Mouse (Mus musculus) forebrain, embryonic 14.5 days (tissue): Measurements from ENCODE around the gene Apol9b. TPM values are rescaled to one million over a fixed set of nuclear protein-coding genes. Genes with fewer than 3 reads are reported as not detected.

Experiments used
- ATAC-seq: fragments of 200-750 bp; cut with Nextera tagmentation; 2 replicates; pipeline ENCODE4 v1.8.0; 2017; ENCODE audit warnings: mild to moderate bottlenecking, moderate library complexity
- DNase-seq: peaks from one replicate; pipeline ENCODE4 v3.0.0-alpha.2; 2015; ENCODE audit warnings: low spot score
- H3K27ac ChIP-seq: fragments of 300-500 bp; sonication (generic); 2 replicates; pipeline ENCODE4 v1.5.1; 2014; ENCODE audit warnings: low read depth, mild to moderate bottlenecking, control low read depth, low read length, moderate library complexity
- H3K27me3 ChIP-seq: fragments of 300-500 bp; sonication (generic); replicated peaks from 2 replicates; pipeline ENCODE4 v1.6.1; 2014; ENCODE audit warnings: low read length, control low read depth, mixed read lengths; ENCODE audit not compliant: control insufficient read depth, insufficient read depth
- H3K36me3 ChIP-seq: fragments of 300-500 bp; sonication (generic); 2 replicates; pipeline ENCODE4 v1.6.1; 2014; ENCODE audit warnings: low read length, control low read depth; ENCODE audit not compliant: control insufficient read depth, insufficient read depth
- H3K4me1 ChIP-seq: fragments of 300-500 bp; sonication (generic); 2 replicates; pipeline ENCODE4 v1.6.1; 2014; ENCODE audit warnings: antibody characterized with exemption, low read length, control low read depth; ENCODE audit not compliant: control insufficient read depth, insufficient read depth
- H3K4me2 ChIP-seq: fragments of 300-500 bp; sonication (generic); 2 replicates; pipeline ENCODE4 v1.6.1; 2014; ENCODE audit warnings: mild to moderate bottlenecking, control low read depth, low read length
- H3K4me3 ChIP-seq: fragments of 300-500 bp; sonication (generic); 2 replicates; pipeline ENCODE4 v1.5.1; 2014; ENCODE audit warnings: low read depth, low read length, control low read depth
- H3K9ac ChIP-seq: fragments of 300-500 bp; sonication (generic); 2 replicates; pipeline ENCODE4 v1.6.1; 2014; ENCODE audit warnings: mild to moderate bottlenecking, low read length, control low read depth, moderate library complexity
- H3K9me3 ChIP-seq: fragments of 300-500 bp; sonication (generic); replicated peaks from 2 replicates; pipeline ENCODE4 v1.6.1; 2016; ENCODE audit warnings: low read length, control low read depth, mixed read lengths; ENCODE audit not compliant: control insufficient read depth
- WGBS: fragments of 180-500 bp; shearing (Covaris S2); extraction: QIAGEN DNeasy Blood & Tissue Kit; methylation state at CpG from one replicate; pipeline ENCODE4 v1.1.7; 2014; 5-methylcytosine and 5-hydroxymethylcytosine counted together
- polyA plus RNA-seq: library from polyadenylated mRNA; unstranded; fragments of >200 nt; fragmentation: Nextera tagmentation; extraction: Ambion mirVana; gene quantifications from 2 replicates; pipeline ENCODE4 v1.2.1, GENCODE M21; 2014

Apol9b gene
- polyA plus RNA-seq, 1 experiment from 2014 or later: not detected

DNA sequence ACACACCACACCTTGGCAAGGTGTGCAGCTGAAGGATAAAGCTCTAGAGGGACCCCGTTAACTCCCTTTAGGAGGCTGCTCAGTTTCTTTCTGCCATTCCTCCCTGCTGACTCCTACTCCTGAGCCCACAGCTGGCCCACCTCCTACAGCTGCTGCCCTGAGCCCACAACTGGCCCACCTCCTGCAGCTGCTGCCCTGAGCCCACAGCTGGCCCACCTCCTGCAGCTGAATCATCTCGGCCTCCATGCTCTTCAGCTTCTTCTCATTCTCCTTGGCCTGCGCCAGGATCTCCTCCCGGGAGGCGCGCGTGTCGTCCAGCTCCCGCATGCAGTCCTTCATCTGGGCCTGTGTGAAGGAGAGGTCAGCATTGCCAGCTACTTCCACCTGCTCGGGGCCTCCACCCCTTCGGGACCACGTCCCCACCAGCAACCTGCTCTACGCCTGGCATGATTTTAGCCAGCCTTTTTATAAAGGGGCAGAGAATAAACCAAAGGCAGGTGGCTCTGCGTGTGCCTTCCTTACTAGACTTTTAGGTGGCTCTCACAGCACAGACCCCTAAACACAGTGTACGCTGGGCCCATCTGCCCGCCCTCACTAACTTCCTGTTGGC, 36.8 kb downstream of the Apol9b start:
- DNase-seq (no peak), ATAC-seq (no peak)
- WGBS: 96% methylated on average over 16 of the region's 16 CpGs
- Histone ChIP-seq H3K9me3 (no peaks in the 10 kb centered on the region), H3K27ac (no peak overlapping the region), H3K36me3 (peaks cover 95% of the 10 kb centered on the region), H3K9ac (no peak overlapping the region), H3K4me2 (no peak overlapping the region), H3K27me3 (no peaks in the 10 kb centered on the region), H3K4me1 (no peaks in the 10 kb centered on the region), H3K4me3 (no peak overlapping the region)

GRCm38 (mm10) chr15:77766981-77767380, 38.1 kb downstream of the Apol9b start:
- no peaks in the 10 kb centered on the region for H3K4me1 ChIP-seq
- H3K9ac ChIP-seq: no peak overlapping the region
- no peak overlapping the region for H3K4me3 ChIP-seq
- DNase-seq (no peak), ATAC-seq (no peak)
- H3K4me2 ChIP-seq: no peak overlapping the region
- H3K27me3 ChIP-seq: no peaks in the 10 kb centered on the region
- H3K27ac ChIP-seq: no peak overlapping the region
- 92% methylated on average over 10 of the region's 11 CpGs for WGBS
- peaks cover 96% of the 10 kb centered on the region for H3K36me3 ChIP-seq
- H3K9me3 ChIP-seq: no peaks in the 10 kb centered on the region

- Histone ChIP-seq H3K4me3 (no peak overlapping the region), H3K36me3 (peaks cover 98% of the 10 kb centered on the region), H3K4me2 (no peak overlapping the region), H3K9me3 (no peaks in the 10 kb centered on the region), H3K4me1 (no peaks in the 10 kb centered on the region), H3K9ac (no peak overlapping the region), H3K27me3 (no peaks in the 10 kb centered on the region), H3K27ac (no peak overlapping the region)
- WGBS: 93% methylated on average over 5 of the region's 5 CpGs
- ATAC-seq (no peak), DNase-seq (no peak)
These were observed 41.5 kb downstream of the Apol9b start for GRCm38 (mm10) chr15:77770341-77770740.

DNA sequence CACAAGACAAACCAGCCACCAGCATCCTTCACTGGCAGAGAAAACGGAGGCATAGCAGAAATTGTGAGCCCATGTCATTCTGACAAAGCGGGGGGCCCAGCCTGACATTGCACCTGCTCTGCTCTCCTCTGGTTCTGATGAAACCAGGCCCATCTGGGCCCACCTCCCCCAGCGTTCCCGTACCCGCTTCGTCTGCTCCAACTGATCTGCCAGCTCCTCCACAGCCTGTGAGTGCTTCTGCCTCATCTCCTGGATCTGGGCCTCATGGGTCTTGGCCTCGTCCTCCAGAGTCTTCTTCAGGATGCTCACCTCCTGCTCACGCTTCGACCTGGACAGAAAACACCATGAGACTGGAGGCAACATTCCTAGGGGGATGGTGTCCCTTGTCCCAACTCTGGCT, 42.1 kb downstream of the Apol9b start:
- H3K36me3 ChIP-seq: peaks cover 98% of the 10 kb centered on the region
- no peaks in the 10 kb centered on the region for H3K9me3 ChIP-seq
- no peak overlapping the region for H3K9ac ChIP-seq
- H3K4me2 ChIP-seq: no peak overlapping the region
- no peak for DNase-seq
- ATAC-seq: no peak
- no peaks in the 10 kb centered on the region for H3K27me3 ChIP-seq
- 98% methylated on average over 9 of the region's 9 CpGs for WGBS
- no peak overlapping the region for H3K4me3 ChIP-seq
- H3K4me1 ChIP-seq: no peaks in the 10 kb centered on the region
- no peak overlapping the region for H3K27ac ChIP-seq

DNA sequence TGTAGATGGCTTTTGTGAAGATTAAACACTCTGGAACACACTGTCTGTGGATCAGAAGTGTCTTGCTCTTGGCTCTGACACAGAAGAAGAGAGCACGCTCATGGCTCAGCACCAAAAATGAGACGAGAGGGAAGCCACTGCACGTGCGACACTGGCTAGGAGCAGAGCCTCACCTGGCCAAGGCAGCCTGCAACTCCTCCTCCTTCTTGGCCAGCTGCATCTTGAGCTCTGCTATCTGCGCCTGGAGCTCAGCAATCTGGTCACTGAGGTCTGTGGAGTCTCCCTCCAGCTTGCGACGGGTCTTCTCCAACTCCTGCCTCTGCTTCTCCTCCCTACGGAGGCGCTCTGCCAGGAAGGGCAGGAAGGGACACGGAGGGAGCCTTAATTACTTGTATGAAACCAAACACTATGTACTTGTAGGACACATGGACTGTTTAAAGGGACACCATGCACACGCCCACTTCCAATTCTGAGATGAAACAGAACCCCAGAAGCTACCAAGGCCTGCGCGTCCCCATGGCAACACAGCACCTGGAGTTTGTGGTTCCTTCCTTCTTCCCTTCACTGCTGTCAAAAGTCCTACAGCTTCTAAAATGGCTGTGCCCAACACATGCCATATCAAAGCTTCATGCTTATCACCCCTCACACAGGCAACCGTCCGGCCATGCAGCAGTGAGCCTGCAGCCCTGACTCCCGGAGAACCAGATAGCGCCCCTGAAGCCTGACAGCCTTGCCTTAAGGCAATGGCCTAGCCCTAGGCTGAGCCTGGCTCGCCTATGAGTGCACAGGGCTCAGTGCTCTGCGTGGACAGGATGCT, 44.5 kb downstream of the Apol9b start:
- H3K36me3 ChIP-seq: peaks cover 98% of the 10 kb centered on the region
- H3K27ac ChIP-seq: no peak overlapping the region
- no peak overlapping the region for H3K9ac ChIP-seq
- no peaks in the 10 kb centered on the region for H3K27me3 ChIP-seq
- DNase-seq: no peak
- H3K4me3 ChIP-seq: no peak overlapping the region
- H3K4me1 ChIP-seq: no peaks in the 10 kb centered on the region
- 92% methylated on average over 19 of the region's 19 CpGs for WGBS
- H3K4me2 ChIP-seq: no peak overlapping the region
- no peak for ATAC-seq
- no peaks in the 10 kb centered on the region for H3K9me3 ChIP-seq

- 95% methylated on average over 10 of the region's 10 CpGs for WGBS
- Histone ChIP-seq H3K9me3 (no peaks in the 10 kb centered on the region), H3K36me3 (peaks cover 97% of the 10 kb centered on the region), H3K27me3 (no peaks in the 10 kb centered on the region), H3K4me3 (no peak overlapping the region), H3K4me2 (no peak overlapping the region), H3K4me1 (no peaks in the 10 kb centered on the region), H3K27ac (no peak overlapping the region), H3K9ac (no peak overlapping the region)
- no peak for ATAC-seq
- no peak for DNase-seq
These were observed 45.5 kb downstream of the Apol9b start for GRCm38 (mm10) chr15:77774303-77774702.

GRCm38 (mm10) chr15:77775186-77775963, 46.5 kb downstream of the Apol9b start:
- 0 out of 2 replicates have a peak, but pooled peaks have one; percentile 52 for ATAC-seq
- WGBS: 70% methylated on average over 20 of the region's 20 CpGs
- H3K27ac ChIP-seq: no peak overlapping the region

DNA sequence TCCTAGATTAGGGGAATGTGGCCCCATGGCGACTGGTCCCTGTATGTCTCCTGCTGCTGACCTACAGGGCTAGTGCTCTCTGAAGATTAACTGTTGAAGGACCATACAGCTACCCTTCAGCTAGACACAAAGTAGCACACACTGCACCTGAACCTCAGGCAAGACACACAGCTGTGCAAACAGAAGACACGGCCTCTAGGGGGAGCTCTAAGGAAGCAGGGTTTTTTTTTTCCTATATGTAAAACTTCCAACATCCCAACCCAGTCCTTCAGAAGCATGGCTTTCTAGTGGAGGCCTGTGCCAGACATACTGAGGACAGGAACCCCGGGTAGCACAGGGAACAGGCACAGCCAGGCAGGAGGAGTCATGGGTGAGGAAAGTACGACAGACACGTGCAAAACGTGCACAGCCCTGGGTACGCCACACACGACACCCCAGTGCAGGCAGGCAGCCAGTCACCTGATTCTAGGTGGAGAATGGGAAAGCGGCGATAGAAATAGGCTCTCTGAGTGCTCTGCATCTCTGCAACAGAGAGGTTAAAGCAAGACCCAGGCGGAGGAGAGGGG, 53.7 kb downstream of the Apol9b start:
- no peaks in the 10 kb centered on the region for H3K27me3 ChIP-seq
- ATAC-seq (no peak), DNase-seq (no peak)
- peaks cover 98% of the 10 kb centered on the region for H3K36me3 ChIP-seq
- 84% methylated on average over 11 of the region's 11 CpGs for WGBS
- H3K4me3 ChIP-seq: no peak overlapping the region
- no peaks in the 10 kb centered on the region for H3K9me3 ChIP-seq
- H3K9ac ChIP-seq: no peak overlapping the region
- H3K27ac ChIP-seq: no peak overlapping the region
- H3K4me1 ChIP-seq: no peaks in the 10 kb centered on the region
- no peak overlapping the region for H3K4me2 ChIP-seq

More at GRCm38 (mm10) chr15:77775186-77775963, 46.5 kb downstream of the Apol9b start:
- H3K4me3 ChIP-seq: no peak overlapping the region
- no peaks in the 10 kb centered on the region for H3K27me3 ChIP-seq
- no peak overlapping the region for H3K4me2 ChIP-seq
- H3K9ac ChIP-seq: no peak overlapping the region
- H3K9me3 ChIP-seq: no peaks in the 10 kb centered on the region
- DNase-seq: peak; percentile 67
- no peaks in the 10 kb centered on the region for H3K4me1 ChIP-seq
- H3K36me3 ChIP-seq: peaks cover 97% of the 10 kb centered on the region
